Mouse (Mus musculus): ENCODE measurements around the gene Zswim4. TPM values are rescaled to one million over a fixed set of nuclear protein-coding genes. Genes with fewer than 3 reads are reported as not detected.
A peak's percentile ranks its signal among the peaks of the same experiment; 100 is the strongest.

Gene Zswim4
- polyA plus RNA-seq, 1 experiment from 2014 or later = 24.7 TPM

GRCm38 (mm10) chr8:84202938-84203917 is 33.6 kb downstream of the Zswim4 start:
- H3K4me2 ChIP-seq = peak overlapping the region; percentile 57
- DNase-seq (ENCODE audit: low spot score, missing footprints) (peak; percentile 94), ATAC-seq (ENCODE audit: low FRiP score) (peak; percentile 19; the same call in 1 of the 2 replicates)
- peak overlapping the region; percentile 7; the same call in 1 of the 2 replicates for H3K27ac ChIP-seq (ENCODE audit: low read depth, low read length)
- WGBS = 12% methylated on average over 34 of the region's 34 CpGs
- H3K27me3 ChIP-seq (ENCODE audit: control insufficient read depth, insufficient read depth, low read length) = peaks cover 6% of the 10 kb centered on the region; the same call in 1 of the 2 replicates
- peak overlapping the region; percentile 26 for H3K4me3 ChIP-seq (ENCODE audit: low read depth, low read length)
- peak overlapping the region; percentile 51 for H3K9ac ChIP-seq (ENCODE audit: low read length)
- H3K9me3 ChIP-seq (ENCODE audit: control insufficient read depth, low read length) = no peaks in the 10 kb centered on the region
- no peaks in the 10 kb centered on the region for H3K36me3 ChIP-seq (ENCODE audit: control insufficient read depth, insufficient read depth, low read length)
- peaks cover 40% of the 10 kb centered on the region for H3K4me1 ChIP-seq (ENCODE audit: control insufficient read depth, insufficient read depth, low read length)

GRCm38 (mm10) chr8:84202466-84202865 is 34.4 kb downstream of the Zswim4 start:
- no peak overlapping the region for H3K4me3 ChIP-seq (ENCODE audit: low read depth, low read length)
- WGBS = 95% methylated on average over 9 of the region's 9 CpGs

GRCm38 (mm10) chr8:84201545-84202245 is 35.2 kb downstream of the Zswim4 start:
- H3K9ac ChIP-seq (ENCODE audit: low read length) = peak overlapping the region; percentile 70
- ATAC-seq (ENCODE audit: low FRiP score) (no peak), DNase-seq (ENCODE audit: low spot score, missing footprints) (no peak)
- H3K27ac ChIP-seq (ENCODE audit: low read depth, low read length) = no peak overlapping the region
- peaks cover 45% of the 10 kb centered on the region for H3K4me1 ChIP-seq (ENCODE audit: control insufficient read depth, insufficient read depth, low read length)
- 69% methylated on average over 15 of the region's 15 CpGs for WGBS
- no peaks in the 10 kb centered on the region for H3K36me3 ChIP-seq (ENCODE audit: control insufficient read depth, insufficient read depth, low read length)
- H3K4me3 ChIP-seq (ENCODE audit: low read depth, low read length) = peak overlapping the region; percentile 43
- peaks cover 6% of the 10 kb centered on the region; the same call in 1 of the 2 replicates for H3K27me3 ChIP-seq (ENCODE audit: control insufficient read depth, insufficient read depth, low read length)
- H3K4me2 ChIP-seq = peak overlapping the region; percentile 83
- H3K9me3 ChIP-seq (ENCODE audit: control insufficient read depth, low read length) = no peaks in the 10 kb centered on the region

More at GRCm38 (mm10) chr8:84202466-84202865, 34.4 kb downstream of the Zswim4 start:
- no peaks in the 10 kb centered on the region for H3K9me3 ChIP-seq (ENCODE audit: control insufficient read depth, low read length)
- H3K27ac ChIP-seq (ENCODE audit: low read depth, low read length) = no peak overlapping the region
- ATAC-seq (ENCODE audit: low FRiP score) (no peak), DNase-seq (ENCODE audit: low spot score, missing footprints) (no peak)
- no peak overlapping the region for H3K4me2 ChIP-seq
- H3K36me3 ChIP-seq (ENCODE audit: control insufficient read depth, insufficient read depth, low read length) = no peaks in the 10 kb centered on the region
- H3K9ac ChIP-seq (ENCODE audit: low read length) = no peak overlapping the region
- H3K27me3 ChIP-seq (ENCODE audit: control insufficient read depth, insufficient read depth, low read length) = peaks cover 6% of the 10 kb centered on the region; the same call in 1 of the 2 replicates
- H3K4me1 ChIP-seq (ENCODE audit: control insufficient read depth, insufficient read depth, low read length) = peaks cover 45% of the 10 kb centered on the region

GRCm38 (mm10) chr8:84200652-84201544 is 36.0 kb downstream of the Zswim4 start:
- WGBS = 5% methylated on average over 65 of the region's 70 CpGs
- Histone ChIP-seq H3K27me3 (ENCODE audit: control insufficient read depth, insufficient read depth, low read length) (peaks cover 6% of the 10 kb centered on the region; the same call in 1 of the 2 replicates), H3K27ac (ENCODE audit: low read depth, low read length) (no peak overlapping the region), H3K4me2 (peak overlapping the region; percentile 83), H3K36me3 (ENCODE audit: control insufficient read depth, insufficient read depth, low read length) (no peaks in the 10 kb centered on the region), H3K4me1 (ENCODE audit: control insufficient read depth, insufficient read depth, low read length) (peaks cover 45% of the 10 kb centered on the region), H3K9me3 (ENCODE audit: control insufficient read depth, low read length) (no peaks in the 10 kb centered on the region), H3K4me3 (ENCODE audit: low read depth, low read length) (peak overlapping the region; percentile 43), H3K9ac (ENCODE audit: low read length) (peak overlapping the region; percentile 70)
- ATAC-seq (ENCODE audit: low FRiP score) (no peak), DNase-seq (ENCODE audit: low spot score, missing footprints) (peak; percentile 91)

- no peaks in the 10 kb centered on the region for H3K9me3 ChIP-seq (ENCODE audit: control insufficient read depth, low read length)
- DNase-seq (ENCODE audit: low spot score, missing footprints) (peak; percentile 90), ATAC-seq (ENCODE audit: low FRiP score) (no peak)
- H3K36me3 ChIP-seq (ENCODE audit: control insufficient read depth, insufficient read depth, low read length) = no peaks in the 10 kb centered on the region
- peak overlapping the region; percentile 70; the same call in 1 of the 2 replicates for H3K9ac ChIP-seq (ENCODE audit: low read length)
- WGBS = 33% methylated on average over 8 of the region's 8 CpGs
- peak overlapping the region; percentile 83 for H3K4me2 ChIP-seq
- H3K4me3 ChIP-seq (ENCODE audit: low read depth, low read length) = peak overlapping the region; percentile 43; the same call in 1 of the 2 replicates
- no peak overlapping the region for H3K27ac ChIP-seq (ENCODE audit: low read depth, low read length)
- H3K27me3 ChIP-seq (ENCODE audit: control insufficient read depth, insufficient read depth, low read length) = peaks cover 6% of the 10 kb centered on the region; the same call in 1 of the 2 replicates
- peaks cover 45% of the 10 kb centered on the region for H3K4me1 ChIP-seq (ENCODE audit: control insufficient read depth, insufficient read depth, low read length)
These were observed 36.7 kb downstream of the Zswim4 start for GRCm38 (mm10) chr8:84200126-84200555.

- no peak overlapping the region for H3K4me3 ChIP-seq (ENCODE audit: low read depth, low read length)
- H3K4me2 ChIP-seq = peak overlapping the region; percentile 83; the same call in 1 of the 2 replicates
- H3K4me1 ChIP-seq (ENCODE audit: control insufficient read depth, insufficient read depth, low read length) = peaks cover 45% of the 10 kb centered on the region
- no peak overlapping the region; the same call in 1 of the 2 replicates for H3K9ac ChIP-seq (ENCODE audit: low read length)
- H3K27me3 ChIP-seq (ENCODE audit: control insufficient read depth, insufficient read depth, low read length) = peaks cover 6% of the 10 kb centered on the region; the same call in 1 of the 2 replicates
- no peaks in the 10 kb centered on the region for H3K36me3 ChIP-seq (ENCODE audit: control insufficient read depth, insufficient read depth, low read length)
- no peaks in the 10 kb centered on the region for H3K9me3 ChIP-seq (ENCODE audit: control insufficient read depth, low read length)
- WGBS = 54% methylated on average over 11 of the region's 11 CpGs
- no peak for ATAC-seq (ENCODE audit: low FRiP score)
- no peak overlapping the region; the same call in 1 of the 2 replicates for H3K27ac ChIP-seq (ENCODE audit: low read depth, low read length)
- DNase-seq (ENCODE audit: low spot score, missing footprints) = no peak
These were observed 37.3 kb downstream of the Zswim4 start for GRCm38 (mm10) chr8:84199348-84200125.

GRCm38 (mm10) chr8:84198871-84199270 is 38.0 kb downstream of the Zswim4 start:
- H3K4me1 ChIP-seq (ENCODE audit: control insufficient read depth, insufficient read depth, low read length) = peaks cover 44% of the 10 kb centered on the region
- 28% methylated on average over 4 of the region's 4 CpGs for WGBS

More at GRCm38 (mm10) chr8:84198871-84199270, 38.0 kb downstream of the Zswim4 start:
- Histone ChIP-seq H3K27me3 (ENCODE audit: control insufficient read depth, insufficient read depth, low read length) (peaks cover 6% of the 10 kb centered on the region; the same call in 1 of the 2 replicates), H3K9me3 (ENCODE audit: control insufficient read depth, low read length) (no peaks in the 10 kb centered on the region), H3K4me3 (ENCODE audit: low read depth, low read length) (no peak overlapping the region), H3K9ac (ENCODE audit: low read length) (peak overlapping the region; percentile 63; the same call in 1 of the 2 replicates), H3K36me3 (ENCODE audit: control insufficient read depth, insufficient read depth, low read length) (no peaks in the 10 kb centered on the region), H3K27ac (ENCODE audit: low read depth, low read length) (peak overlapping the region; percentile 89), H3K4me2 (peak overlapping the region; percentile 64; the same call in 1 of the 2 replicates)
- DNase-seq (ENCODE audit: low spot score, missing footprints) (no peak), ATAC-seq (ENCODE audit: low FRiP score) (no peak)

All from midbrain, embryonic 11.5 days (tissue).